Mouse (Mus musculus) heart, postnatal 0 days (tissue): ENCODE results near the gene Enkd1. TPM values are rescaled to one million over a fixed set of nuclear protein-coding genes. Genes with fewer than 3 reads are reported as not detected.

Source experiments
- ATAC-seq: fragments of 200-750 bp; cut with Nextera tagmentation; 2 replicates; pipeline ENCODE4 v1.8.0; 2017; ENCODE audit warnings: low read depth, moderate number of reproducible peaks, moderate library complexity; ENCODE audit not compliant: insufficient read depth
- DNase-seq: peaks from one replicate; pipeline ENCODE4 v3.0.0-alpha.2; 2016; ENCODE audit warnings: low spot score
- H3K27ac ChIP-seq: fragments of 300-500 bp; sonication (generic); 2 replicates; pipeline ENCODE4 v1.5.1; 2014; ENCODE audit warnings: low read depth, mild to moderate bottlenecking
- H3K27me3 ChIP-seq: fragments of 300-500 bp; sonication (generic); 2 replicates; pipeline ENCODE4 v1.6.1; 2014; ENCODE audit warnings: low read length, mixed read lengths; ENCODE audit not compliant: control insufficient read depth, insufficient read depth
- H3K36me3 ChIP-seq: fragments of 300-500 bp; sonication (generic); replicated peaks from 2 replicates; pipeline ENCODE4 v1.6.1; 2014; ENCODE audit warnings: low read length, mixed read lengths; ENCODE audit not compliant: control insufficient read depth, insufficient read depth
- H3K4me1 ChIP-seq: fragments of 300-500 bp; sonication (generic); 2 replicates; pipeline ENCODE4 v1.6.1; 2014; ENCODE audit warnings: antibody characterized with exemption; ENCODE audit not compliant: control insufficient read depth, insufficient read depth
- H3K4me2 ChIP-seq: fragments of 300-500 bp; sonication (generic); 2 replicates; pipeline ENCODE4 v1.6.1; 2014; ENCODE audit warnings: low read depth, mild to moderate bottlenecking, low read length, moderate library complexity
- H3K4me3 ChIP-seq: fragments of 300-500 bp; sonication (generic); 2 replicates; pipeline ENCODE4 v1.5.1; 2014; ENCODE audit warnings: low read depth, low read length
- H3K9ac ChIP-seq: fragments of 300-500 bp; sonication (generic); replicated peaks from 2 replicates; pipeline ENCODE4 v1.6.1; 2014; ENCODE audit warnings: low read depth, low read length, mixed read lengths
- H3K9me3 ChIP-seq: fragments of 300-500 bp; sonication (generic); replicated peaks from 2 replicates; pipeline ENCODE4 v1.6.1; 2016; ENCODE audit warnings: low read length; ENCODE audit not compliant: control insufficient read depth
- CTCF ChIP-seq: IDR thresholded peaks from 2 replicates; pipeline ENCODE4 v1.5.1; 2016; ENCODE audit warnings: antibody characterized with exemption, control low read depth, low read depth
- EP300 ChIP-seq: IDR thresholded peaks from 2 replicates; pipeline ENCODE4 v1.6.1; 2016; ENCODE audit warnings: antibody characterized with exemption, low read depth
- WGBS: fragments of 180-500 bp; shearing (Covaris S2); extraction: QIAGEN DNeasy Blood & Tissue Kit; methylation state at CpG from one replicate; pipeline ENCODE4 v1.1.7; 2014; 5-methylcytosine and 5-hydroxymethylcytosine counted together
- polyA plus RNA-seq: library from polyadenylated mRNA; unstranded; fragments of >200 nt; fragmentation: Nextera tagmentation; extraction: Ambion mirVana; gene quantifications from 2 replicates; pipeline ENCODE4 v1.2.1, GENCODE M21; 2015
- total RNA-seq: library from RNA; depleted of rRNA; stranded (reverse); fragments of >200 nt; gene quantifications from 2 replicates; pipeline ENCODE4 v1.2.3, GENCODE M21; 2014; ENCODE audit warnings: low replicate concordance

Gene Enkd1
- total and polyA plus RNA-seq, 2 experiments from 2014 or later: 4.0 to 11.1 TPM

DNA sequence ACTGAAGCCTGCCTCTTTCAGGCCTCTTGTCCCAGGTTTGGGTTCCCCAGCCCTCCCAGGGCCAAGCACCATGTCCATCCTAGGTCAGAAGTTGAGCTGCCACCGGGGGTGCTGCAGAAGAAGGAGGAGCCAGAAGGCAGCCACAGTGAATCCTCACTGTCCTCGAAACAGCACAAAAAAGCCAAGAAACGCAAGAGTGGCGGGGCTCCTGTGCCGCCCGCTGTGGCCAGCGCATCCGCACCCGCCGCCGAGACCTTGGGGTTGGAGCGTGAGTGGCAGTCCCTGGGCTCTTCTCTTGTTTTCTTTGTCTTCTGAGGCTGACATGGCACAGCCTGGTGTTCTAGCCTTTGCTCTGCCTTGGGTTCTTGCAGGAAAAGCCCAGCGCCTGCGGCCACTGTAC is 1.3 kb upstream of the Enkd1 start:
- 72% methylated on average over 14 of the region's 14 CpGs for WGBS
- no peaks in the 10 kb centered on the region for H3K36me3 ChIP-seq
- DNase-seq: no peak
- no peak overlapping the region for H3K4me3 ChIP-seq
- no peak overlapping the region for H3K9ac ChIP-seq
- ATAC-seq: no peak
- H3K4me2 ChIP-seq: no peak overlapping the region
- H3K27ac ChIP-seq: no peak overlapping the region
- peaks cover 12% of the 10 kb centered on the region; the same call in 1 of the 2 replicates for H3K4me1 ChIP-seq
- H3K9me3 ChIP-seq: no peaks in the 10 kb centered on the region
- TF ChIP-seq EP300 (no peak), CTCF (no peak)
- no peaks in the 10 kb centered on the region for H3K27me3 ChIP-seq

DNA sequence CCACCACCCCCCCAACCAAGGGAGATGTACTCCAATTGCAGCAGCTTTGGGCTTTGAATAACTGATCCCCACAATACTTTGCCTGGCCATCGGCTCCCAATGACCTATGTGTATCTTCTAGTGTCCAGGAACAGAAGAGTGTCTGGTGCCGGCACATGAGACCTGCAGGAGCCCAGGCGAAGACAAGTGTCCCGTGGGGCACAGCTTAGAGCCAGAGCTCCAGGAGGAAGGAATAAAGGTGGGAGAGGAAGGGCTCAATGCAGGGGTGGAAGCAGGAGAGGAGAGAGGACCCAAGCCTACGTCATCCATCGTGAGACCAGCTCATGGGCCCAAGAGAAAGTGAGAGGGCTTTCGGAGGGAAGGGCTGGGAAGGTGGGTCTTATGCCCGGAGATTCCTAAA is 665 bp upstream of the Enkd1 start:
- TF ChIP-seq EP300 (no peak), CTCF (no peak)
- Histone ChIP-seq H3K4me3 (no peak overlapping the region), H3K27ac (no peak overlapping the region), H3K36me3 (no peaks in the 10 kb centered on the region), H3K9ac (no peak overlapping the region), H3K4me1 (peaks cover 12% of the 10 kb centered on the region; the same call in 1 of the 2 replicates), H3K4me2 (no peak overlapping the region), H3K27me3 (no peaks in the 10 kb centered on the region), H3K9me3 (no peaks in the 10 kb centered on the region)
- 88% methylated on average over 8 of the region's 8 CpGs for WGBS
- DNase-seq: no peak
- ATAC-seq: no peak

DNA sequence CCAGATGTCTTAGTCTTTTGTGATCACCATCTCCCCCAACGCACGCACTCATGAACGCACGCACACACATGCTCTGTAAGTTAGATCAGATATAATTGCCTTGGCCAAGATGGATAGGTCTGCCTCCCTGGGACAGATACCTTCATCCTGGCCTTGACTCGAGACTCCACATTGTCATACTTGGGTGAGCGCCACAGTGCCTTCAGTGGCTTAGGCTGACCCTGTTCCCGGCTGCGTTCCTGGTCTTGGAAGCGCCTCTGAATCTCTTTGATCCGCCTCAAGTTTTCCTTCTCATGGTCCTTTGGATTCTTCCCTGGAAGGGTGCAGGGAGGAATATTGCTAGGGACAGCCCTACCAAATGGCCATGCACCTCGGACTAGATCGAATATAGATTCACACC is 1.6 kb downstream of the Enkd1 start:
- Histone ChIP-seq H3K9me3 (no peaks in the 10 kb centered on the region), H3K36me3 (no peaks in the 10 kb centered on the region), H3K27ac (no peak overlapping the region), H3K4me3 (no peak overlapping the region), H3K4me1 (peaks cover 12% of the 10 kb centered on the region; the same call in 1 of the 2 replicates), H3K4me2 (no peak overlapping the region), H3K9ac (no peak overlapping the region), H3K27me3 (no peaks in the 10 kb centered on the region)
- DNase-seq (no peak), ATAC-seq (no peak)
- 87% methylated on average over 12 of the region's 12 CpGs for WGBS
- no peak for TF ChIP-seq CTCF
- TF ChIP-seq EP300: no peak

DNA sequence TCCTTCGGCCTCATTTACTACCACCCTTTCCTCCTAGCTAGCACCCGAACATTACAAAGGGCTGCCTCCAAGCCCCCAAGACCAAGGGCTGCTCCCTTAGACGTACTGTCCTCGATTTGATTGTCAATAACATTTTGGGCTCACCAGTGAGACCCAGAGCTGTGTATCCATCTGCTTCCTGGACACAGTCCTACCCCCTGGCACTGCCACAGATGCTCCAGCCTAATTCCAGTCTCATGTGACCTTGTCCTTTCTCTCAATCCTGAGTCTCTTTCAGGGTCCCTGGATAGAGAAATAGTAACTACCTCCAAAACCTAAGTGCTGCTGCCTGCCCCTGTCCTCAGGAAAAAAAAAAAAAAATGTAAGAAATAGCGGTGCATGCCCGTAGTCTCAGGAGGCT is 3.1 kb downstream of the Enkd1 start:
- TF ChIP-seq EP300 (no peak), CTCF (no peak)
- Histone ChIP-seq H3K27me3 (no peaks in the 10 kb centered on the region), H3K36me3 (no peaks in the 10 kb centered on the region), H3K4me2 (no peak overlapping the region), H3K9ac (no peak overlapping the region), H3K4me3 (no peak overlapping the region), H3K4me1 (peaks cover 18% of the 10 kb centered on the region; the same call in 1 of the 2 replicates), H3K9me3 (no peaks in the 10 kb centered on the region), H3K27ac (no peak overlapping the region)
- no peak for DNase-seq
- ATAC-seq: no peak
- 90% methylated on average over 6 of the region's 6 CpGs for WGBS

DNA sequence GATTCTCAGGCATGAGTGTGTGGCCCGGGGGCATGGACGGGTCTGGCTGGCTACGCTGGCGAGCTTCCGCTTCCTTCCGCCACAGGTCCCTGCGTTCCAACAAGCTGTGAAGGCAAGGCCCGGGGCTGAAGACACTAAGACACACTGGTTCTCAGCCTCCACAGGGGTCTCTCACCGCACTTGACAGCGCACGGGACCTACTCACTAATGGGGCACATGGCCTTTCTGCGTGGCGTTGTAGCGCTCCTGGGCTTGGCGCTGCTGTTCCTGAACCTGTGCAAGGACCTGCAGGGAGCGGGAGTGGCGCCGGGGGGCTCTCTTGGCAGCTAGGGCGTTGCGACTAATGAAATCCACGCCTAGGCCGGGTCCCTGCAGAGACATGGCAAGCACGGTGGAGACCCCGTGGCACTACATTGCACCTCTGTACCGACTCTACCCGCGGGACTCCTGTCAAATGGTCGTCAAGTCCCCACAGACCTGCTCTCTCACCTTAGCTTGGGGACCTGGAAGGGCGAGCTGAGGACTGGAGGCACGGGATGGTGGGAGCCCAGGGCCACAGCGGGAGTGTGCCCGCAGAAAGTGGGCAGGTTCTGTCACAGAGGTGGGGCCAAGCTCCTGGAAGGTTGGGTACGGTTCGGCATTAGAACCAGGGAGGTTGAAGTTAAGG is 3.7 kb downstream of the Enkd1 start:
- Histone ChIP-seq H3K4me3 (no peak overlapping the region), H3K4me2 (no peak overlapping the region), H3K4me1 (peaks cover 19% of the 10 kb centered on the region; the same call in 1 of the 2 replicates), H3K9me3 (no peaks in the 10 kb centered on the region), H3K27ac (no peak overlapping the region), H3K27me3 (no peaks in the 10 kb centered on the region), H3K36me3 (no peaks in the 10 kb centered on the region), H3K9ac (no peak overlapping the region)
- DNase-seq: no peak
- ATAC-seq: no peak
- TF ChIP-seq EP300 (no peak), CTCF (no peak)
- WGBS: 92% methylated on average over 34 of the region's 34 CpGs
